ENCODE assay signal across 19 mouse cellular contexts in the genomic region with DNA sequence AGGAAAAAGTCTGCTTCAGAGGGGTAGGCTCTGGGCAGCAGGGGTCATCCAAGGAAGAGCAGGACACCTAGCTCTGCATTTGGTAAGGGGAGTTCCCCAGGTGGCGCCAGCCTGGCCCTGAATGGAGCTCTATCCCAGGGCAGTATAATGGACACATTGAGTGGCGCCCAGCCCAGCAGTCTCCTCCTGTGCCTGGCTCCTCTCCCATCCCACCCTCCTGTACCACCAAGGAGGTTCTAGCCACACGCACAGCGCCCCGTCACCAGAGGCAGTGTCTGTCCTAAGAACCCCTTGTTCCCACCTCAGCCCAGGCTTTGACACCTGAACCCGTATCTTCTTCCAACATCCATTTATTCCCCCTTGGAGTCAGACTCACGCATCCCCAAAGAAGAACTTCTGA. TPM values are rescaled to one million over a fixed set of nuclear protein-coding genes. Genes with fewer than 3 reads are reported as not detected.
A peak's percentile ranks its signal among the peaks of the same experiment; 100 is the strongest.
DNase-seq lines count a peak whose midpoint lies in the region; ATAC-seq and TF ChIP-seq lines count a peak whose summit lies in the region.
"Had no signal": no experiment of that assay in that cellular context is flagged by ENCODE, and none has a peak within 500 bp of the region (broad histone marks: within the 10 kb centered on the region; RNA-seq: fewer than 3 reads in every experiment).

No protein-coding gene starts in this region.

- peak; percentile 91 for DNase-seq in heart, adult 11 months
- DNase-seq in heart, embryonic 10.5 days (ENCODE audit: low spot score) = no peak
- DNase-seq in kidney, adult 9 months = no peak
- DNase-seq in spleen, adult 2 months (ENCODE audit: low read depth in 1 of 2, low spot score in 2 of 2) = no peak
- DNase-seq in spleen, postnatal 14 days (ENCODE audit: low spot score in 2 of 2) = no peak
- no peak for DNase-seq in gastrocnemius, adult 8-10 months (ENCODE audit: low spot score in 2 of 2)
- DNase-seq: adrenal gland, adult 2 months; adrenal gland, postnatal 25 days; cerebellum, adult 8-10 months; cerebellum, postnatal 25 days; gastrocnemius, postnatal 14 days; heart, postnatal 10 days had no signal

- no peak overlapping the region for H3K4me2 ChIP-seq in kidney, embryonic 16.5 days (replicated peaks; ENCODE audit: low read depth, low read length)
- H3K4me2 ChIP-seq: hindbrain, embryonic 15.5 days had no signal

- H3K9ac ChIP-seq in kidney, embryonic 16.5 days (replicated peaks; ENCODE audit: low read length) = no peak overlapping the region
- H3K9ac ChIP-seq: hindbrain, embryonic 15.5 days had no signal

- TF ChIP-seq CTCF in spleen, adult 2 months (IDR thresholded peaks at IDR 0.05; ENCODE audit: extremely low read depth, insufficient read depth, insufficient read length, insufficient replicate concordance) = no peak

- WGBS in heart, embryonic 10.5 days = 90% methylated on average over 7 of the region's 7 CpGs
- 86% methylated on average over 7 of the region's 7 CpGs for WGBS in kidney, embryonic 16.5 days
- 93% methylated on average over 7 of the region's 7 CpGs for WGBS in spleen, adult 2 months

- H3K4me3 ChIP-seq in heart, embryonic 10.5 days = no peak overlapping the region
- H3K4me3 ChIP-seq in kidney, embryonic 16.5 days (ENCODE audit: low read length) = no peak overlapping the region
- no peak overlapping the region for H3K4me3 ChIP-seq in spleen, adult 2 months (ENCODE audit: extremely low read depth, insufficient read depth, insufficient read length)
- H3K4me3 ChIP-seq: erythroblast, embryonic 14.5 days; forebrain, embryonic 10.5 days; hindbrain, embryonic 15.5 days had no signal

- H3K27me3 ChIP-seq in heart, embryonic 10.5 days (ENCODE audit: insufficient read depth, poor library complexity, severe bottlenecking) = no peaks in the 10 kb centered on the region
- no peaks in the 10 kb centered on the region for H3K27me3 ChIP-seq in kidney, embryonic 16.5 days (ENCODE audit: insufficient read depth, low read length)
- no peaks in the 10 kb centered on the region for H3K27me3 ChIP-seq in spleen, adult 2 months (ENCODE audit: control insufficient read depth, insufficient read depth, low read length)
- H3K27me3 ChIP-seq: hindbrain, embryonic 15.5 days had no signal

- peaks cover 21% of the 10 kb centered on the region for H3K4me1 ChIP-seq in heart, embryonic 10.5 days
- peaks cover 22% of the 10 kb centered on the region for H3K4me1 ChIP-seq in kidney, embryonic 16.5 days (ENCODE audit: insufficient read depth, low read length)
- H3K4me1 ChIP-seq in spleen, adult 2 months (ENCODE audit: control insufficient read depth, insufficient read depth, insufficient read length) = no peaks in the 10 kb centered on the region

- H3K27ac ChIP-seq in heart, embryonic 10.5 days = no peak overlapping the region
- H3K27ac ChIP-seq in kidney, embryonic 16.5 days (ENCODE audit: low read length) = peak overlapping the region; percentile 23; the same call in 1 of the 2 replicates
- peak overlapping the region; percentile 17; the same call in 1 of the 2 replicates for H3K27ac ChIP-seq in spleen, adult 2 months (ENCODE audit: insufficient read depth, low read length)
- H3K27ac ChIP-seq: forebrain, embryonic 10.5 days; hindbrain, embryonic 15.5 days had no signal

- no peak for ATAC-seq in kidney, embryonic 16.5 days (ENCODE audit: low FRiP score, low TSS enrichment)
- ATAC-seq: forebrain, embryonic 16.5 days; intestine, embryonic 16.5 days had no signal

- H3K9me3 ChIP-seq in heart, embryonic 10.5 days = no peaks in the 10 kb centered on the region
- no peaks in the 10 kb centered on the region for H3K9me3 ChIP-seq in kidney, embryonic 16.5 days (ENCODE audit: low read length)
- H3K9me3 ChIP-seq: forebrain, embryonic 10.5 days; hindbrain, embryonic 15.5 days had no signal

- peaks cover 67% of the 10 kb centered on the region for H3K36me3 ChIP-seq in heart, embryonic 10.5 days
- H3K36me3 ChIP-seq in kidney, embryonic 16.5 days (ENCODE audit: insufficient read depth, low read length) = peaks cover 40% of the 10 kb centered on the region
- peaks cover 31% of the 10 kb centered on the region for H3K36me3 ChIP-seq in spleen, adult 2 months (ENCODE audit: control insufficient read depth, insufficient read depth, low read length)

- no peak for TF ChIP-seq POLR2A in spleen, adult 2 months (IDR thresholded peaks at IDR 0.05; ENCODE audit: low read depth, low read length)

RNA-seq across cellular contexts. Expression of gene Thbs3, which starts 5.2 kb away (rescaled TPM):
- polyA plus RNA-seq in heart, embryonic 10.5 days (2016; fragmentation: Nextera tagmentation; extraction: Ambion mirVana) = 18.1 and 20.0 TPM in 2 replicates
- polyA plus RNA-seq in kidney, embryonic 16.5 days (2015; fragmentation: Nextera tagmentation; extraction: Ambion mirVana) = 18.2 and 18.4 TPM in 2 replicates
- 2.9 and 3.4 TPM in 2 replicates for polyA plus RNA-seq in spleen, adult 2 months (2012; rRNA removed)
- 1 to 10 TPM; 1.8 to 6.1 (median 3.4) TPM for total RNA-seq in gastrocnemius, adult 8-10 months (2022)
- total RNA-seq: hematopoietic stem cell, adult 5-6 weeks had no signal

RNA-seq across cellular contexts. Expression of gene Gba, which starts 7.0 kb away (rescaled TPM):
- polyA plus RNA-seq in heart, embryonic 10.5 days (2016; fragmentation: Nextera tagmentation; extraction: Ambion mirVana) = 44.2 and 44.6 TPM in 2 replicates
- polyA plus RNA-seq in kidney, embryonic 16.5 days (2015; fragmentation: Nextera tagmentation; extraction: Ambion mirVana) = 54.9 and 56.1 TPM in 2 replicates
- 59.6 and 66.6 TPM in 2 replicates for polyA plus RNA-seq in spleen, adult 2 months (2012; rRNA removed)
- total RNA-seq in gastrocnemius, adult 8-10 months (2022) = 10 to 100 TPM; 14.4 to 21.5 (median 19.2) TPM

RNA-seq across cellular contexts. Expression of gene Mtx1, which starts 17.2 kb away (rescaled TPM):
- 179 and 204 TPM in 2 replicates for polyA plus RNA-seq in heart, embryonic 10.5 days (2016; fragmentation: Nextera tagmentation; extraction: Ambion mirVana)
- polyA plus RNA-seq in kidney, embryonic 16.5 days (2015; fragmentation: Nextera tagmentation; extraction: Ambion mirVana) = 227 and 235 TPM in 2 replicates
- 99.4 and 124 TPM in 2 replicates for polyA plus RNA-seq in spleen, adult 2 months (2012; rRNA removed)
- 10 to 100 TPM; 32.0 to 44.5 (median 38.3) TPM for total RNA-seq in gastrocnemius, adult 8-10 months (2022)

RNA-seq across cellular contexts. Expression of gene Muc1, which starts 19.1 kb away (rescaled TPM):
- 0.11 and 0.16 TPM in 2 replicates for polyA plus RNA-seq in heart, embryonic 10.5 days (2016; fragmentation: Nextera tagmentation; extraction: Ambion mirVana)
- 20.0 and 23.6 TPM in 2 replicates for polyA plus RNA-seq in kidney, embryonic 16.5 days (2015; fragmentation: Nextera tagmentation; extraction: Ambion mirVana)
- polyA plus RNA-seq in spleen, adult 2 months (2012; rRNA removed) = 17.4 and 26.1 TPM in 2 replicates
- 1 to 10 TPM in 1 of 4 experiments, under 1 TPM in 3; 0.24 to 1.0 (median 0.52) TPM for total RNA-seq in gastrocnemius, adult 8-10 months (2022)
- total RNA-seq: adrenal gland, postnatal 25 days had no signal
- polyA plus RNA-seq: erythroblast, embryonic 14.5 days had no signal

RNA-seq across cellular contexts. Expression of gene Fam189b, which starts 26.8 kb away (rescaled TPM):
- 16.4 and 21.0 TPM in 2 replicates for polyA plus RNA-seq in heart, embryonic 10.5 days (2016; fragmentation: Nextera tagmentation; extraction: Ambion mirVana)
- polyA plus RNA-seq in kidney, embryonic 16.5 days (2015; fragmentation: Nextera tagmentation; extraction: Ambion mirVana) = 43.6 and 51.2 TPM in 2 replicates
- 104 and 115 TPM in 2 replicates for polyA plus RNA-seq in spleen, adult 2 months (2012; rRNA removed)
- 10 to 100 TPM; 19.2 to 22.6 (median 20.3) TPM for total RNA-seq in gastrocnemius, adult 8-10 months (2022)
